Mouse (Mus musculus): ENCODE measurements around the gene Plac1. TPM values are rescaled to one million over a fixed set of nuclear protein-coding genes. Genes with fewer than 3 reads are reported as not detected.

The Plac1 gene
- polyA plus RNA-seq, 1 experiment, result 10.4 TPM

GRCm38 (mm10) chrX:53057760-53058090, 182.2 kb downstream of the Plac1 start:
- Histone ChIP-seq H3K4me3 (ENCODE audit: control insufficient read depth, low read depth, low read length) (peak overlapping the region; percentile 87), H3K4me1 (ENCODE audit: control insufficient read depth, insufficient read depth, low read length) (peaks cover 16% of the 10 kb centered on the region), H3K27me3 (ENCODE audit: control insufficient read depth, insufficient read depth, low read length) (no peaks in the 10 kb centered on the region), H3K27ac (ENCODE audit: control insufficient read depth, insufficient read depth, low read depth, low read length) (peak overlapping the region; percentile 71), H3K36me3 (ENCODE audit: control insufficient read depth, insufficient read depth, low read length) (no peaks in the 10 kb centered on the region)
- TF ChIP-seq POLR2A (IDR thresholded peaks at IDR 0.05; ENCODE audit: control insufficient read depth, low read depth, low read length) (no peak), CTCF (IDR thresholded peaks at IDR 0.05; ENCODE audit: control insufficient read depth, insufficient read depth, insufficient replicate concordance, low read depth, low read length) (no peak)

DNA sequence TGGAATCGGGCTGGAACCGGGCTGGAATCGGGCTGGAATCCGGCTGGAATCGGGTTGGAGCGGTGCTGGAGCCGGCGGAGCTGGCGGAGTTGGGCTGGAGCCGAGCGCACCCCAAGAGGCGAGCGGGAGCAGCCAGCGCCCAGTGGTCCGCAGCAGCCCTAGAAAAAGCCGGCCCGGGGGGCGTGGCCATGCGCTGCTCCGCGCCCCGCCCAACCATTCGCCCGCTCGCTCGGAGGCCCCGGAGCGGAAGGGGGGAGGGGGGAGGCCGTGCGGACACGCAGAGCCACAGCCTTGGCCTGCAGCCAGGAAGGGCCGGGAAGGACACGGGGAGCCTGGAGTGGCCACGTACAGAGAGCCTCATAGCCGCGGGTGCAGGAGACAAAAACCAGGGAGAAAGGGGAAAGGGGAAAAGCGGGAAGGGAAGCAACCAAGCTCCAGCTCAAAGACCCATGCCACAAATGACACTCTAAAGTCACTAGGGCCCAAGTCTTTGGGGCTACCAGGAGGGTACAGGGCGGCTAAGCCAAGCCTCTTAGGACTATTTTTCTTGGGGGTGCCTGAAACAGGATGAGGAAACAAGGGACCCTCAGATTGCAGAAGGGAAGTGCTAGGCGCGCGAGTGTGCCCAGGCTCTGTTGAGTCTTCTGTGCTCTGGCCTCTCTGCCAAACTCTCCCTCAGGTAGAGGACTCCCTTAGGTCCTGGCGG, 182.7 kb downstream of the Plac1 start:
- Histone ChIP-seq H3K36me3 (ENCODE audit: control insufficient read depth, insufficient read depth, low read length) (no peaks in the 10 kb centered on the region), H3K4me1 (ENCODE audit: control insufficient read depth, insufficient read depth, low read length) (peaks cover 21% of the 10 kb centered on the region), H3K27ac (ENCODE audit: control insufficient read depth, insufficient read depth, low read depth, low read length) (peak overlapping the region; percentile 76), H3K27me3 (ENCODE audit: control insufficient read depth, insufficient read depth, low read length) (no peaks in the 10 kb centered on the region), H3K4me3 (ENCODE audit: control insufficient read depth, low read depth, low read length) (peak overlapping the region; percentile 87)
- TF ChIP-seq POLR2A (IDR thresholded peaks at IDR 0.05; ENCODE audit: control insufficient read depth, low read depth, low read length) (peak; percentile 48; the same call in 1 of the 2 replicates), CTCF (IDR thresholded peaks at IDR 0.05; ENCODE audit: control insufficient read depth, insufficient read depth, insufficient replicate concordance, low read depth, low read length) (no peak)

- no peaks in the 10 kb centered on the region for H3K27me3 ChIP-seq (ENCODE audit: control insufficient read depth, insufficient read depth, low read length)
- TF ChIP-seq CTCF (IDR thresholded peaks at IDR 0.05; ENCODE audit: control insufficient read depth, insufficient read depth, insufficient replicate concordance, low read depth, low read length), result no peak
- no peak for TF ChIP-seq POLR2A (IDR thresholded peaks at IDR 0.05; ENCODE audit: control insufficient read depth, low read depth, low read length)
- H3K4me3 ChIP-seq (ENCODE audit: control insufficient read depth, low read depth, low read length), result peak overlapping the region; percentile 87
- peak overlapping the region; percentile 76 for H3K27ac ChIP-seq (ENCODE audit: control insufficient read depth, insufficient read depth, low read depth, low read length)
- peaks cover 21% of the 10 kb centered on the region for H3K4me1 ChIP-seq (ENCODE audit: control insufficient read depth, insufficient read depth, low read length)
- H3K36me3 ChIP-seq (ENCODE audit: control insufficient read depth, insufficient read depth, low read length), result no peaks in the 10 kb centered on the region
These were observed 183.3 kb downstream of the Plac1 start for GRCm38 (mm10) chrX:53056627-53057026.

DNA sequence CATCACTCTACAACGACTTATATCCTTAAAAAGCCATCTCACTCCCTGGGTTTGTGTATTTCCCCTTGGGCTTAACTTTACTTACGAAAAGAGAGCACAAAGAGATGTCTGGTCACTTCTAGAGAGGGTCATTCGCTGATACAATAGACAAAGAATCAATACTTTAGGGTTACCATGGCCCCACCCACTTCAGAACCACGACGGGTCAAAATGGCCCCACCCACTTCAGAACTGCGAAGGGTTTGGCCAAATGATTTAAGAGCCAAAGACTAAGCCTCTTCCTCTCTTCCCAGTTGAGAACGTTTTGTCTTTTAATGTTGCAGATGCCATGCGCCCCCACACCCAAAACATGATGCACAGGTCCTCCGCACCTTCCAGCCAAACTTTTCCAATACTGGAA, 184.1 kb downstream of the Plac1 start:
- TF ChIP-seq POLR2A (IDR thresholded peaks at IDR 0.05; ENCODE audit: control insufficient read depth, low read depth, low read length) (no peak), CTCF (IDR thresholded peaks at IDR 0.05; ENCODE audit: control insufficient read depth, insufficient read depth, insufficient replicate concordance, low read depth, low read length) (no peak)
- Histone ChIP-seq H3K27ac (ENCODE audit: control insufficient read depth, insufficient read depth, low read depth, low read length) (no peak overlapping the region; the same call in 1 of the 2 replicates), H3K36me3 (ENCODE audit: control insufficient read depth, insufficient read depth, low read length) (no peaks in the 10 kb centered on the region), H3K4me3 (ENCODE audit: control insufficient read depth, low read depth, low read length) (peak overlapping the region; percentile 87), H3K4me1 (ENCODE audit: control insufficient read depth, insufficient read depth, low read length) (peaks cover 21% of the 10 kb centered on the region), H3K27me3 (ENCODE audit: control insufficient read depth, insufficient read depth, low read length) (no peaks in the 10 kb centered on the region)

DNA sequence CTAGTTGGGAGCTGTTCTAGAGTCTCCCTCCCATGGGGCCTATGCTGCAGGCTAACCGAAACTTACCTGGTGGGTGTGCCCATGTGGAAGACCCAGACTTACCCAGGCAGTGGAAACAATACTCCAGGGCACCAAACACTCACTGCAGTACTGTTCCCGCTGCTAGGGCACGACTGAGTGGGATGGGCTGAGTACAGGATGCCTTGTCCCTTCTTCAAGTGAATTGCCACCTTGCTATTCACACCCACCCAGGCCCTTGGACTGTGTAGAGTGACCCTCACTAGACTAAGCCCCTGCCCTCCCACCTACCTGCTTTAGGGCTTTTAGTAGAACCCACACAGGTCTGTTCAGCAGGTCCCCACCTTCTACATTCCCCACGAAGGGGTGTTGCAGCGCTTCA, 186.0 kb downstream of the Plac1 start:
- Histone ChIP-seq H3K27ac (ENCODE audit: control insufficient read depth, insufficient read depth, low read depth, low read length) (no peak overlapping the region), H3K27me3 (ENCODE audit: control insufficient read depth, insufficient read depth, low read length) (no peaks in the 10 kb centered on the region), H3K4me3 (ENCODE audit: control insufficient read depth, low read depth, low read length) (no peak overlapping the region), H3K4me1 (ENCODE audit: control insufficient read depth, insufficient read depth, low read length) (peaks cover 21% of the 10 kb centered on the region), H3K36me3 (ENCODE audit: control insufficient read depth, insufficient read depth, low read length) (no peaks in the 10 kb centered on the region)
- TF ChIP-seq POLR2A (IDR thresholded peaks at IDR 0.05; ENCODE audit: control insufficient read depth, low read depth, low read length) (no peak), CTCF (IDR thresholded peaks at IDR 0.05; ENCODE audit: control insufficient read depth, insufficient read depth, insufficient replicate concordance, low read depth, low read length) (no peak)

DNA sequence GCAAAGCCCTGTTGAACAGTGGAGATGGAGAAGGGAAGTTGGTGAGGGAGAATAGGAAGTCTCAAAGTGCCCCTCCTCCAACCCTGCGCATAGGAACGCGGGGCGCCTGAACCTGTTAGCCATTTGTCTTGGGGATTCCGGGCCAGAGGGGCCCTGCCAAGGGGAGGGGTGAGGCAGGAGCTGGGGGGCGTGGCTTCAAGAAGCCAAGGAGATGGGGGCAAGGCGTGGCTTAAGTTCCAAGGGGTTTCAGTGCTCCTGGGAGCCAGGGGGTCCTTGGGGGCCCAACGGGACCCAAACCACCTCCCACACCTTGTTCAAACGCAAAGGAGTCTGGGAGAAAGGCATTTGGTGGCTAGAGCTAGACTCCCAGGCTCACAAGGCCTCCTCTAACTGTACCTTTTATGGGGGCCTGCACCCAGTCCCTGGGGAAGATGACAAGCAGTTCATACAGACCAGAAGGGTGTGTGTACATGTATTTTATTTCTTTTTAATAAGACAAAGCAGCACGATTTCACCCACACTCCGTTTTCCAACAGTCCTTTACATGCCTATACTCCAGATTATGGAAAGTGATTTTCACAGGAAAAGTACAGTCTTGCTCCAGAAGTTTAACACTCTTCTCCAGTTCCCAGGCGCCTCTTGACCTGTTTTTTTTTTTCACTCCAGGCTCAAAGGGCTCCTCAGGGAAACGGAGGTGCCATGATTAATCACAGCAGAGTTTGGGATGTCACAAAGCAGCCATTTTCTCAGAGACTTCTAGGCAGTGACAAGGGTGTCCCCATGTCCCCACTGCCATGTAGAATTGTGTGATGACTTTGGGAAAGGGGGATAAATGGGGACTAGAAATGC, 187.0 kb downstream of the Plac1 start:
- TF ChIP-seq POLR2A (IDR thresholded peaks at IDR 0.05; ENCODE audit: control insufficient read depth, low read depth, low read length) (no peak), CTCF (IDR thresholded peaks at IDR 0.05; ENCODE audit: control insufficient read depth, insufficient read depth, insufficient replicate concordance, low read depth, low read length) (no peak)
- Histone ChIP-seq H3K4me3 (ENCODE audit: control insufficient read depth, low read depth, low read length) (no peak overlapping the region), H3K27ac (ENCODE audit: control insufficient read depth, insufficient read depth, low read depth, low read length) (peak overlapping the region; percentile 39; the same call in 1 of the 2 replicates)

DNA sequence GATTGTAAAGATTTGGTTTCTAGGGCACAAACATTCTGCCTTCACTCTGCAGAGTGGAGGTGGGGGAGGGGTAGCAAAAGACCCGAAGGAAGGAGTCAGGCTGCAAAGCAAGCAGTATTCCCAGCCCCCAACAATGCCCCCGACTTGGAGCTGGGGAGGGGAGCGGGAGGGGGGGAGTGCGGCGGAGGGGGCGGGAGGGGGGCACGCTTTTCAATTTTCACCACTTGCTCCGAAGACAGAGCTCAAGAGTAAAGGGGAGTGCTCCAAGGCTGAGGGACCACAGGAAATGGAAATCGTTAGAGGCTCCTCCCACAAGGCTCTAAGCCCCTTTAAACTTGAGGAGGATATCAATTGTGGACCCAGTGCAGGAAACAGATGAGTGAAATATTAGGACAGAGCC, 189.6 kb downstream of the Plac1 start:
- TF ChIP-seq POLR2A (IDR thresholded peaks at IDR 0.05; ENCODE audit: control insufficient read depth, low read depth, low read length), result no peak
- TF ChIP-seq CTCF (IDR thresholded peaks at IDR 0.05; ENCODE audit: control insufficient read depth, insufficient read depth, insufficient replicate concordance, low read depth, low read length), result no peak
- Histone ChIP-seq H3K36me3 (ENCODE audit: control insufficient read depth, insufficient read depth, low read length) (no peaks in the 10 kb centered on the region), H3K4me3 (ENCODE audit: control insufficient read depth, low read depth, low read length) (no peak overlapping the region), H3K4me1 (ENCODE audit: control insufficient read depth, insufficient read depth, low read length) (peaks cover 12% of the 10 kb centered on the region), H3K27me3 (ENCODE audit: control insufficient read depth, insufficient read depth, low read length) (no peaks in the 10 kb centered on the region), H3K27ac (ENCODE audit: control insufficient read depth, insufficient read depth, low read depth, low read length) (no peak overlapping the region)

More for the DNA sequence above, 187.0 kb downstream of the Plac1 start:
- Histone ChIP-seq H3K36me3 (ENCODE audit: control insufficient read depth, insufficient read depth, low read length) (no peaks in the 10 kb centered on the region), H3K4me1 (ENCODE audit: control insufficient read depth, insufficient read depth, low read length) (peaks cover 16% of the 10 kb centered on the region), H3K27me3 (ENCODE audit: control insufficient read depth, insufficient read depth, low read length) (no peaks in the 10 kb centered on the region)
